Comparison of ENCODE assay signal across 8 mouse cellular contexts in genomic region chr15:78869775-78870174, GRCm38 (mm10). TPM values are rescaled to one million over a fixed set of nuclear protein-coding genes. Genes with fewer than 3 reads are reported as not detected.
DNase-seq lines count a peak whose midpoint lies in the region; ATAC-seq lines count a peak whose summit lies in the region.

No protein-coding gene starts in this region.

- intact Hi-C loops in left cerebral cortex, postnatal 25 days (cut with DNase I), result loop anchor here (1.0 kb wide), 1 partner anchor 43 kb away; no protein-coding TSS in a partner anchor
- intact Hi-C loops in left cerebral cortex, postnatal 10 days (cut with DNase I), result loop anchor here (5.0 kb wide), 1 partner anchor 42 kb away; no protein-coding TSS in a partner anchor

- peak; percentile 51 to 57 for DNase-seq in adrenal gland, adult 18-20 months (ENCODE audit: low spot score in 2 of 2)
- no peak for DNase-seq in adrenal gland, adult 8-10 months
- DNase-seq in left cerebral cortex, postnatal 25 days (ENCODE audit: low spot score in 2 of 2), result peak; percentile 38 to 42
- no peak for DNase-seq in left cerebral cortex, postnatal 10 days (ENCODE audit: extremely low spot score in 1 of 2, low spot score in 2 of 2)
- peak; percentile 81 for DNase-seq in brain, adult 2 months (ENCODE audit: low read depth, low spot score)
- DNase-seq in lung, postnatal 14 days, result peak; percentile 65
- no peak for DNase-seq in urinary bladder, postnatal 10 days (ENCODE audit: low spot score)

- 0 out of 2 replicates have a peak, but pooled peaks have one; percentile 58 for ATAC-seq in erythroid progenitor cell, adult 5-6 weeks (replicated peaks; ENCODE audit: low FRiP score, poor library complexity, severe bottlenecking)

RNA-seq across cellular contexts. Expression of gene Gga1, which starts 7.2 kb away (rescaled TPM):
- 10 to 100 TPM; 55.2 to 57.2 TPM for total RNA-seq in adrenal gland, adult 18-20 months (2021)
- total RNA-seq in adrenal gland, adult 8-10 months (2022), result 10 to 100 TPM; 57.9 to 79.2 (median 66.5) TPM
- total RNA-seq in left cerebral cortex, postnatal 25 days (2021), result 10 to 100 TPM; 58.0 to 61.2 TPM
- 10 to 100 TPM; 54.7 to 57.6 TPM for total RNA-seq in left cerebral cortex, postnatal 10 days (2021)
- total RNA-seq in erythroid progenitor cell, adult 5-6 weeks (2015; ENCODE audit: low replicate concordance), result 22.0 and 25.2 TPM in 2 replicates
- 3.5 and 6.0 TPM in 2 replicates for total RNA-seq in erythroid progenitor cell, adult 5-6 weeks (2017; ENCODE audit: low replicate concordance)

RNA-seq across cellular contexts. Expression of gene Lgals2, which starts 14.4 kb away (rescaled TPM):
- total RNA-seq in adrenal gland, adult 18-20 months (2021), result under 1 TPM in 1 of 2 experiments, not detected in 1; 0.54 TPM
- not detected for total RNA-seq in adrenal gland, adult 8-10 months (2022)
- not detected for total RNA-seq in left cerebral cortex, postnatal 25 days (2021)
- not detected for total RNA-seq in left cerebral cortex, postnatal 10 days (2021)
- total RNA-seq in erythroid progenitor cell, adult 5-6 weeks (2015; ENCODE audit: low replicate concordance), result not detected in 2 replicates
- total RNA-seq in erythroid progenitor cell, adult 5-6 weeks (2017; ENCODE audit: low replicate concordance), result not detected in 2 replicates

RNA-seq across cellular contexts. Expression of gene Cdc42ep1, which starts 27.4 kb away (rescaled TPM):
- total RNA-seq in adrenal gland, adult 18-20 months (2021), result 10 to 100 TPM; 36.2 to 53.1 TPM
- total RNA-seq in adrenal gland, adult 8-10 months (2022), result 10 to 100 TPM; 41.2 to 85.0 (median 65.8) TPM
- 10 to 100 TPM; 11.9 to 13.2 TPM for total RNA-seq in left cerebral cortex, postnatal 25 days (2021)
- 1 to 10 TPM; 6.2 to 8.4 TPM for total RNA-seq in left cerebral cortex, postnatal 10 days (2021)
- not detected in 2 replicates for total RNA-seq in erythroid progenitor cell, adult 5-6 weeks (2015; ENCODE audit: low replicate concordance)
- total RNA-seq in erythroid progenitor cell, adult 5-6 weeks (2017; ENCODE audit: low replicate concordance), result not detected in 2 replicates

RNA-seq across cellular contexts. Expression of gene Gm49510, which starts 29.7 kb away (rescaled TPM):
- total RNA-seq in adrenal gland, adult 18-20 months (2021), result not detected
- under 1 TPM in 1 of 4 experiments, not detected in 3; 0.45 TPM for total RNA-seq in adrenal gland, adult 8-10 months (2022)
- total RNA-seq in left cerebral cortex, postnatal 25 days (2021), result under 1 TPM; 0.48 to 0.73 TPM
- not detected for total RNA-seq in left cerebral cortex, postnatal 10 days (2021)
- 1.3 TPM in 1 of 2 replicates, not detected in the other for total RNA-seq in erythroid progenitor cell, adult 5-6 weeks (2015; ENCODE audit: low replicate concordance)
- not detected in 2 replicates for total RNA-seq in erythroid progenitor cell, adult 5-6 weeks (2017; ENCODE audit: low replicate concordance)

RNA-seq across cellular contexts. Expression of gene Sh3bp1, which starts 29.8 kb away (rescaled TPM):
- total RNA-seq in adrenal gland, adult 18-20 months (2021), result 1 to 10 TPM; 4.1 to 6.5 TPM
- 10 to 100 TPM in 2 of 4 experiments, 1 to 10 TPM in 2; 8.5 to 23.0 (median 15.2) TPM for total RNA-seq in adrenal gland, adult 8-10 months (2022)
- 10 to 100 TPM; 20.4 to 24.3 TPM for total RNA-seq in left cerebral cortex, postnatal 25 days (2021)
- 1 to 10 TPM; 8.7 to 9.4 TPM for total RNA-seq in left cerebral cortex, postnatal 10 days (2021)
- total RNA-seq in erythroid progenitor cell, adult 5-6 weeks (2015; ENCODE audit: low replicate concordance), result 17.7 and 21.4 TPM in 2 replicates
- 0.26 and 7.1 TPM in 2 replicates for total RNA-seq in erythroid progenitor cell, adult 5-6 weeks (2017; ENCODE audit: low replicate concordance)

Comparison
In these comparisons a context has a peak if more than half of its experiments do, and no peak if none do; other contexts are left out.
1. DNase-seq: peak in adrenal gland, adult 18-20 months (2 of 2), left cerebral cortex, postnatal 25 days (2 of 2), brain, adult 2 months (single experiment) and lung, postnatal 14 days (single experiment); none in adrenal gland, adult 8-10 months (single experiment), left cerebral cortex, postnatal 10 days (0 of 2) and urinary bladder, postnatal 10 days (single experiment).
2. RNA of gene Cdc42ep1, which starts 27.4 kb away (total RNA-seq): 41.2 to 85.0 TPM in adrenal gland, adult 8-10 months, 36.2 to 53.1 TPM in adrenal gland, adult 18-20 months, 11.9 to 13.2 TPM in left cerebral cortex, postnatal 25 days and 6.2 to 8.4 TPM in left cerebral cortex, postnatal 10 days; not detected in erythroid progenitor cell, adult 5-6 weeks; every median in the first group is over 4 times any median in the second.